Mouse (Mus musculus) WW6 (cell line): ENCODE data around the gene Mob4.
A peak's percentile ranks its signal among the peaks of the same experiment; 100 is the strongest.
"Not testable (repeated sequence)": the region's sequence is repeated elsewhere in the genome, so short reads cannot be mapped to it uniquely, and the experiment has no call there.

Experiments
- DNase-seq: peaks from one replicate; pipeline ENCODE4 v3.0.0-alpha.2; 2013; ENCODE audit warnings: low read depth, low spot score

The Mob4 gene

GRCm38 (mm10) chr1:55130943-55131401, at the start of gene Mob4:
Gene Mob4 (plus strand): TSS chr1:55131231.
- peak; percentile 76 for DNase-seq

- no peak for DNase-seq
Measured at GRCm38 (mm10) chr1:55082106-55082505, 48.9 kb upstream of the Mob4 start.

- DNase-seq = no peak
Measured at GRCm38 (mm10) chr1:55085781-55086366, 45.2 kb upstream of the Mob4 start.

GRCm38 (mm10) chr1:55086868-55087400, 44.1 kb upstream of the Mob4 start:
- no peak for DNase-seq

GRCm38 (mm10) chr1:55087401-55087904, 43.6 kb upstream of the Mob4 start:
- no peak for DNase-seq

- DNase-seq = peak; percentile 96
Measured at GRCm38 (mm10) chr1:55087932-55088610, 43.0 kb upstream of the Mob4 start, which contains the start of the genes Hspe1 and Hspd1. Gene Hspe1 (plus strand): TSS chr1:55088132. Gene Hspd1 (minus strand): TSS chr1:55088243.

GRCm38 (mm10) chr1:55088611-55089497, 42.2 kb upstream of the Mob4 start:
- no peak for DNase-seq

- no peak for DNase-seq
Measured at GRCm38 (mm10) chr1:55089498-55090064, 41.5 kb upstream of the Mob4 start.

- no peak for DNase-seq
Measured at GRCm38 (mm10) chr1:55092056-55092455, 39.0 kb upstream of the Mob4 start.

GRCm38 (mm10) chr1:55092469-55092868, 38.6 kb upstream of the Mob4 start:
- DNase-seq = no peak

GRCm38 (mm10) chr1:55106919-55107585, 24.0 kb upstream of the Mob4 start:
- DNase-seq = no peak

GRCm38 (mm10) chr1:55107644-55108043, 23.4 kb upstream of the Mob4 start:
- no peak for DNase-seq

GRCm38 (mm10) chr1:55108473-55108872, 22.6 kb upstream of the Mob4 start:
- DNase-seq = peak; percentile 69

GRCm38 (mm10) chr1:55109066-55109766, 21.8 kb upstream of the Mob4 start:
- no peak for DNase-seq

- no peak for DNase-seq
Measured at GRCm38 (mm10) chr1:55123046-55123445, 8.0 kb upstream of the Mob4 start.

GRCm38 (mm10) chr1:55123561-55123960, 7.5 kb upstream of the Mob4 start:
- no peak for DNase-seq

GRCm38 (mm10) chr1:55124136-55124535, 6.9 kb upstream of the Mob4 start:
- not testable (repeated sequence) for DNase-seq

- DNase-seq = no peak
Measured at GRCm38 (mm10) chr1:55129716-55130115, 1.3 kb upstream of the Mob4 start.

- no peak for DNase-seq
Measured at GRCm38 (mm10) chr1:55130190-55130916, 678 bp upstream of the Mob4 start.
